17 mouse cellular contexts compared by ENCODE assay signal in genomic region chr12:16041129-16041528, GRCm38 (mm10).
DNase-seq lines count a peak whose midpoint lies in the region; ATAC-seq lines count a peak whose summit lies in the region.
"Had no signal": no experiment of that assay in that cellular context is flagged by ENCODE, and none has a peak within 500 bp of the region (broad histone marks: within the 10 kb centered on the region; RNA-seq: fewer than 3 reads in every experiment).

No protein-coding gene starts in this region.

- ATAC-seq in hindbrain, embryonic 11.5 days (ENCODE audit: low FRiP score): peak; percentile 45; the same call in 1 of the 2 replicates
- no peak for ATAC-seq in hindbrain, embryonic 14.5 days (ENCODE audit: low FRiP score)
- 0 out of 2 replicates have a peak, but pooled peaks have one; percentile 27 for ATAC-seq in monocyte, adult 5-6 weeks (replicated peaks; ENCODE audit: insufficient number of reproducible peaks, low FRiP score, low TSS enrichment, poor library complexity, severe bottlenecking)

- H3K9ac ChIP-seq in hindbrain, embryonic 11.5 days (ENCODE audit: low read depth, low read length): no peak overlapping the region
- H3K9ac ChIP-seq in hindbrain, embryonic 14.5 days: no peak overlapping the region
- H3K9ac ChIP-seq: heart, embryonic 13.5 days had no signal

- DNase-seq in hindbrain, embryonic 11.5 days (ENCODE audit: low spot score): peak; percentile 15
- no peak for DNase-seq in hindbrain, embryonic 14.5 days (ENCODE audit: low spot score)
- DNase-seq in A20 (ENCODE audit: low read depth, low spot score): peak; percentile 26
- peak; percentile 25 to 29 for DNase-seq in B cell, adult 2 months
- DNase-seq in urinary bladder, postnatal 4 days (ENCODE audit: low spot score in 2 of 2): no peak
- DNase-seq in left cerebral cortex, adult 18-20 months (ENCODE audit: low spot score in 2 of 2): no peak
- DNase-seq: adrenal gland, adult 8-10 months; cerebellum, adult 11-12 months; gastrocnemius, adult 2 months; heart, postnatal 4 days; kidney, adult 2 months; kidney, postnatal 14 days; liver; lung, adult 18-20 months had no signal

- no peak overlapping the region for H3K27ac ChIP-seq in hindbrain, embryonic 11.5 days (ENCODE audit: low read depth, low read length)
- H3K27ac ChIP-seq in hindbrain, embryonic 14.5 days: no peak overlapping the region
- H3K27ac ChIP-seq: heart, embryonic 13.5 days had no signal

- H3K4me2 ChIP-seq in hindbrain, embryonic 11.5 days (replicated peaks; ENCODE audit: low read depth, low read length): no peak overlapping the region
- no peak overlapping the region for H3K4me2 ChIP-seq in hindbrain, embryonic 14.5 days (replicated peaks)
- H3K4me2 ChIP-seq: heart, embryonic 13.5 days had no signal

- no peaks in the 10 kb centered on the region for H3K36me3 ChIP-seq in hindbrain, embryonic 11.5 days (ENCODE audit: control insufficient read depth, insufficient read depth, low read length)
- H3K36me3 ChIP-seq in hindbrain, embryonic 14.5 days (replicated peaks; ENCODE audit: control insufficient read depth, insufficient read depth): no peaks in the 10 kb centered on the region
- H3K36me3 ChIP-seq: heart, embryonic 13.5 days had no signal

- H3K9me3 ChIP-seq in hindbrain, embryonic 11.5 days (ENCODE audit: control insufficient read depth, low read length): no peaks in the 10 kb centered on the region
- no peaks in the 10 kb centered on the region for H3K9me3 ChIP-seq in hindbrain, embryonic 14.5 days (ENCODE audit: control insufficient read depth, low read length)
- H3K9me3 ChIP-seq: heart, embryonic 13.5 days had no signal

- 63% methylated on average over 4 of the region's 4 CpGs for WGBS in hindbrain, embryonic 11.5 days
- 36% methylated on average over 4 of the region's 4 CpGs for WGBS in hindbrain, embryonic 14.5 days

- H3K4me1 ChIP-seq in hindbrain, embryonic 11.5 days (replicated peaks; ENCODE audit: control insufficient read depth, insufficient read depth, low read length): no peaks in the 10 kb centered on the region
- H3K4me1 ChIP-seq in hindbrain, embryonic 14.5 days (replicated peaks; ENCODE audit: control insufficient read depth, insufficient read depth, low read length): no peaks in the 10 kb centered on the region

- H3K27me3 ChIP-seq in hindbrain, embryonic 11.5 days (ENCODE audit: control insufficient read depth, insufficient read depth, low read length): no peaks in the 10 kb centered on the region
- no peaks in the 10 kb centered on the region for H3K27me3 ChIP-seq in hindbrain, embryonic 14.5 days (ENCODE audit: control insufficient read depth, insufficient read depth, low read length)
- H3K27me3 ChIP-seq: heart, embryonic 13.5 days had no signal

- no peak overlapping the region for H3K4me3 ChIP-seq in hindbrain, embryonic 11.5 days (ENCODE audit: low read depth, low read length)
- no peak overlapping the region for H3K4me3 ChIP-seq in hindbrain, embryonic 14.5 days (replicated peaks; ENCODE audit: low read length)
- H3K4me3 ChIP-seq: gastrocnemius, adult 2 months; heart, embryonic 13.5 days; myocyte had no signal

Comparison
In these comparisons a context has a peak if more than half of its experiments do, and no peak if none do; other contexts are left out.
1. DNase-seq: peak in hindbrain, embryonic 11.5 days (single experiment), A20 (single experiment) and B cell, adult 2 months (2 of 2); none in hindbrain, embryonic 14.5 days (single experiment), urinary bladder, postnatal 4 days (0 of 2) and left cerebral cortex, adult 18-20 months (0 of 2).